Mouse (Mus musculus): ENCODE data around the gene Cd59b.

DNA sequence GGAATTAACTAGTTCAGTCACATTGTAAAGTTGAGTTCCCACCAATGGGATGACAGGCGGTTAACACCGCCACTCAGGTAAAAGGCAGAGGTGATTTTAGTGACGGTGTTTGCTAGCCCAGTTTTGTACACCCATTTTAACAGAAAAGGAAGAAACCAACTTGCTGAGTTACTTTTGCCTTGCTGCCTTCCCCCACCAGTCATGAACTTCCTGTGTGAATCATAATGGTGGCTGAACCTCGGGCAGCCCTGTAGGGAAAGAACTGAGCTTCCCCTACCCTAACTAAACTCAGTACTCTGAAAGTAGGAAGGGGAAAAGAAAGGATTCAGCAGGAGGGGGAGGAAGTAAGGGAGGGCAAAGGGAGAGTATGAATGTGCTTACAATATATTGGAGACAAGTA lies 40.4 kb downstream of the Cd59b start:
- TF ChIP-seq CTCF (IDR thresholded peaks at IDR 0.05; ENCODE audit: borderline replicate concordance, control insufficient read depth, extremely low read depth, insufficient read depth, low read length, poor library complexity), result no peak
- TF ChIP-seq POLR2A (IDR thresholded peaks at IDR 0.05; ENCODE audit: control insufficient read depth, extremely low read depth, insufficient read depth, low read length, poor library complexity), result no peak
